Mouse (Mus musculus) midbrain, embryonic 16.5 days (tissue): Measurements from ENCODE around the gene Sdk1. TPM values are rescaled to one million over a fixed set of nuclear protein-coding genes. Genes with fewer than 3 reads are reported as not detected.

Experiments used
- ATAC-seq: fragments of 200-750 bp; cut with Nextera tagmentation; 2 replicates; pipeline ENCODE4 v1.8.0; 2017; ENCODE audit warnings: moderate TSS enrichment
- H3K27ac ChIP-seq: fragments of 300-500 bp; sonication (generic); 2 replicates; pipeline ENCODE4 v1.5.1; 2014; ENCODE audit warnings: mild to moderate bottlenecking, low read length, mixed read lengths
- H3K27me3 ChIP-seq: fragments of 300-500 bp; sonication (generic); 2 replicates; pipeline ENCODE4 v1.6.1; 2014; ENCODE audit warnings: low read depth, low read length, mixed read lengths; ENCODE audit not compliant: control insufficient read depth, insufficient read depth
- H3K36me3 ChIP-seq: fragments of 300-500 bp; sonication (generic); 2 replicates; pipeline ENCODE4 v1.6.1; 2014; ENCODE audit warnings: mild to moderate bottlenecking, low read length, moderate library complexity, mixed read lengths; ENCODE audit not compliant: control insufficient read depth, insufficient read depth
- H3K4me1 ChIP-seq: fragments of 300-500 bp; sonication (generic); 2 replicates; pipeline ENCODE4 v1.6.1; 2014; ENCODE audit warnings: mild to moderate bottlenecking, low read length, mixed read lengths; ENCODE audit not compliant: control insufficient read depth, insufficient read depth
- H3K4me2 ChIP-seq: fragments of 300-500 bp; sonication (generic); 2 replicates; pipeline ENCODE4 v1.6.1; 2014; ENCODE audit warnings: mild to moderate bottlenecking, low read length, mixed read lengths
- H3K4me3 ChIP-seq: fragments of 300-500 bp; sonication (generic); 2 replicates; pipeline ENCODE4 v1.5.1; 2014; ENCODE audit warnings: low read depth, mild to moderate bottlenecking, low read length, moderate library complexity, mixed read lengths
- H3K9ac ChIP-seq: fragments of 300-500 bp; sonication (generic); 2 replicates; pipeline ENCODE4 v1.6.1; 2014; ENCODE audit warnings: low read depth, low read length, mixed read lengths
- H3K9me3 ChIP-seq: fragments of 300-500 bp; sonication (generic); replicated peaks from 2 replicates; pipeline ENCODE4 v1.6.1; 2014; ENCODE audit warnings: mild to moderate bottlenecking, low read length, mixed read lengths; ENCODE audit not compliant: control insufficient read depth, poor library complexity, severe bottlenecking
- WGBS: fragments of 180-500 bp; shearing (Covaris S2); extraction: QIAGEN DNeasy Blood & Tissue Kit; methylation state at CpG from one replicate; pipeline ENCODE4 v1.1.7; 2014; 5-methylcytosine and 5-hydroxymethylcytosine counted together
- polyA plus RNA-seq: library from polyadenylated mRNA; unstranded; fragments of >200 nt; fragmentation: Nextera tagmentation; extraction: Ambion mirVana; gene quantifications from 2 replicates; pipeline ENCODE4 v1.2.1, GENCODE M21; 2015

Gene Sdk1
- polyA plus RNA-seq, 1 experiment from 2014 or later = 2.5 TPM

GRCm38 (mm10) chr5:142096377-142096841 is 855.1 kb downstream of the Sdk1 start:
- WGBS = 91% methylated on average over 11 of the region's 11 CpGs
- no peak for ATAC-seq

GRCm38 (mm10) chr5:142100176-142100575 is 858.9 kb downstream of the Sdk1 start:
- no peaks in the 10 kb centered on the region for H3K27me3 ChIP-seq
- no peaks in the 10 kb centered on the region for H3K36me3 ChIP-seq
- no peak overlapping the region for H3K9ac ChIP-seq
- H3K9me3 ChIP-seq = no peaks in the 10 kb centered on the region
- H3K4me1 ChIP-seq = no peaks in the 10 kb centered on the region
- ATAC-seq = no peak
- WGBS = 42% methylated on average over 7 of the region's 7 CpGs
- H3K4me3 ChIP-seq = no peak overlapping the region
- H3K27ac ChIP-seq = no peak overlapping the region
- H3K4me2 ChIP-seq = no peak overlapping the region

More at GRCm38 (mm10) chr5:142096377-142096841, 855.1 kb downstream of the Sdk1 start:
- Histone ChIP-seq H3K4me1 (no peaks in the 10 kb centered on the region), H3K9ac (no peak overlapping the region), H3K27me3 (no peaks in the 10 kb centered on the region), H3K9me3 (no peaks in the 10 kb centered on the region), H3K27ac (no peak overlapping the region), H3K4me2 (no peak overlapping the region), H3K4me3 (no peak overlapping the region), H3K36me3 (no peaks in the 10 kb centered on the region)

GRCm38 (mm10) chr5:142107434-142107833 is 866.1 kb downstream of the Sdk1 start:
- no peaks in the 10 kb centered on the region for H3K9me3 ChIP-seq
- no peaks in the 10 kb centered on the region for H3K27me3 ChIP-seq
- ATAC-seq = no peak
- no peak overlapping the region for H3K9ac ChIP-seq
- peaks cover 12% of the 10 kb centered on the region for H3K4me1 ChIP-seq
- H3K27ac ChIP-seq = peak overlapping the region; percentile 12; the same call in 1 of the 2 replicates
- H3K4me3 ChIP-seq = no peak overlapping the region
- no peaks in the 10 kb centered on the region for H3K36me3 ChIP-seq
- H3K4me2 ChIP-seq = peak overlapping the region; percentile 1; the same call in 1 of the 2 replicates
- 33% methylated on average over 11 of the region's 11 CpGs for WGBS

GRCm38 (mm10) chr5:142111989-142112388 is 870.7 kb downstream of the Sdk1 start:
- 93% methylated on average over 6 of the region's 6 CpGs for WGBS
- Histone ChIP-seq H3K36me3 (no peaks in the 10 kb centered on the region), H3K27me3 (no peaks in the 10 kb centered on the region), H3K4me1 (peaks cover 17% of the 10 kb centered on the region), H3K9me3 (no peaks in the 10 kb centered on the region), H3K9ac (no peak overlapping the region), H3K27ac (no peak overlapping the region), H3K4me2 (no peak overlapping the region), H3K4me3 (no peak overlapping the region)
- no peak for ATAC-seq

GRCm38 (mm10) chr5:142113210-142114175 is 872.2 kb downstream of the Sdk1 start:
- Histone ChIP-seq H3K4me1 (peaks cover 8% of the 10 kb centered on the region), H3K27ac (0 out of 2 replicates have a peak overlapping the region, but pooled peaks have one; percentile 10), H3K4me3 (no peak overlapping the region), H3K36me3 (no peaks in the 10 kb centered on the region), H3K9me3 (no peaks in the 10 kb centered on the region), H3K4me2 (no peak overlapping the region), H3K27me3 (no peaks in the 10 kb centered on the region), H3K9ac (peak overlapping the region; percentile 42; the same call in 1 of the 2 replicates)
- ATAC-seq = peak; percentile 72; the same call in 1 of the 2 replicates
- 16% methylated on average over 18 of the region's 18 CpGs for WGBS

- H3K4me2 ChIP-seq = no peak overlapping the region
- no peak overlapping the region for H3K4me3 ChIP-seq
- WGBS = 70% methylated on average over 4 of the region's 4 CpGs
- H3K36me3 ChIP-seq = peaks cover 3% of the 10 kb centered on the region; the same call in 1 of the 2 replicates
- H3K4me1 ChIP-seq = 0 out of 2 replicates have a peak, but pooled peaks cover 5% of the 10 kb centered on the region
- H3K27ac ChIP-seq = no peak overlapping the region
- no peak for ATAC-seq
- no peaks in the 10 kb centered on the region for H3K27me3 ChIP-seq
- H3K9me3 ChIP-seq = peaks cover 7% of the 10 kb centered on the region; the same call in 1 of the 2 replicates
- H3K9ac ChIP-seq = no peak overlapping the region
Observed at GRCm38 (mm10) chr5:142127779-142128178, 886.5 kb downstream of the Sdk1 start.

GRCm38 (mm10) chr5:142128181-142128611 is 886.9 kb downstream of the Sdk1 start:
- 0 out of 2 replicates have a peak, but pooled peaks cover 5% of the 10 kb centered on the region for H3K4me1 ChIP-seq

GRCm38 (mm10) chr5:142130004-142130403 is 888.7 kb downstream of the Sdk1 start:
- Histone ChIP-seq H3K27ac (no peak overlapping the region), H3K36me3 (no peaks in the 10 kb centered on the region), H3K4me3 (no peak overlapping the region), H3K27me3 (no peaks in the 10 kb centered on the region), H3K9ac (no peak overlapping the region), H3K4me1 (peaks cover 9% of the 10 kb centered on the region; the same call in 1 of the 2 replicates), H3K4me2 (no peak overlapping the region), H3K9me3 (no peaks in the 10 kb centered on the region)
- no peak for ATAC-seq
- 0% methylated on average over 2 of the region's 2 CpGs for WGBS

More at GRCm38 (mm10) chr5:142128181-142128611, 886.9 kb downstream of the Sdk1 start:
- Histone ChIP-seq H3K9ac (no peak overlapping the region), H3K4me3 (no peak overlapping the region), H3K4me2 (no peak overlapping the region), H3K27me3 (no peaks in the 10 kb centered on the region), H3K36me3 (peaks cover 3% of the 10 kb centered on the region; the same call in 1 of the 2 replicates), H3K9me3 (peaks cover 7% of the 10 kb centered on the region; the same call in 1 of the 2 replicates), H3K27ac (no peak overlapping the region)
- 50% methylated on average over 5 of the region's 5 CpGs for WGBS
- no peak for ATAC-seq

- Histone ChIP-seq H3K4me3 (no peak overlapping the region), H3K36me3 (no peaks in the 10 kb centered on the region), H3K9ac (no peak overlapping the region), H3K27ac (no peak overlapping the region), H3K4me1 (peaks cover 1% of the 10 kb centered on the region), H3K9me3 (no peaks in the 10 kb centered on the region), H3K27me3 (no peaks in the 10 kb centered on the region), H3K4me2 (no peak overlapping the region)
- WGBS = 76% methylated on average over 7 of the region's 7 CpGs
- ATAC-seq = no peak
Observed at GRCm38 (mm10) chr5:142139978-142140377, 898.7 kb downstream of the Sdk1 start.
